Mouse (Mus musculus): Measurements from ENCODE around the gene Cables2.

DNA sequence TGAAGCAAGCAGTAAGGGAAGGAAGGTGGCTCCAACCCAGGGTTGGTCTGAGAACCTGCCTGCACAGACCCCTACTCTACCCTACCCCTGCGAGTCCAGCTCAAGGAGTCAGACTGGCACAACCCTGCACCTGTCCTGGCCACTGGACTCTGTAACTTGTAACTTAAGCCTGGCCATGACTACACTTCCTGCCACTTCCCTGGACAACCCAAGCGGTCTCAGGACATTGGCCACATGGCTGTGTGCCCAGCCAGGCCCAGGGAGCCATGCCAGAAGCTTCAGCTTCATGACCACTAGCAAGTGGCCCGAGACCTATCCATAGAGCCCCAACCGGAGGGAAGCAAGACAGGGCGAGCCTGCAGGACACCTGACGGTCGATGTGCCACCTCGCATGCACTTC is 55.7 kb downstream of the Cables2 start:
- TF ChIP-seq POLR2A (IDR thresholded peaks at IDR 0.05; ENCODE audit: insufficient read depth, low read length) = no peak
- TF ChIP-seq CTCF (IDR thresholded peaks at IDR 0.05; ENCODE audit: low read depth, low read length) = no peak
